Mouse (Mus musculus): ENCODE results near the gene Wdr4. TPM values are rescaled to one million over a fixed set of nuclear protein-coding genes. Genes with fewer than 3 reads are reported as not detected.

The Wdr4 gene
- polyA plus RNA-seq, 1 experiment from 2014 or later: 31.3 TPM

GRCm38 (mm10) chr17:31470766-31471418 lies 48.9 kb downstream of the Wdr4 start:
- 39% methylated on average over 5 of the region's 5 CpGs for WGBS
- DNase-seq (ENCODE audit: low spot score) (peak; percentile 67), ATAC-seq (no peak)
- Histone ChIP-seq H3K36me3 (ENCODE audit: control insufficient read depth, insufficient read depth, low read length) (peaks cover 81% of the 10 kb centered on the region), H3K9ac (ENCODE audit: low read length) (no peak overlapping the region), H3K27ac (ENCODE audit: low read depth, low read length) (no peak overlapping the region), H3K4me2 (ENCODE audit: low read length) (no peak overlapping the region), H3K4me3 (ENCODE audit: low read depth, low read length) (no peak overlapping the region), H3K9me3 (replicated peaks; ENCODE audit: control insufficient read depth, low read length) (no peaks in the 10 kb centered on the region), H3K27me3 (replicated peaks; ENCODE audit: control insufficient read depth, insufficient read depth, low read length) (no peaks in the 10 kb centered on the region), H3K4me1 (ENCODE audit: control insufficient read depth, insufficient read depth, low read length) (peaks cover 5% of the 10 kb centered on the region; the same call in 1 of the 2 replicates)

DNA sequence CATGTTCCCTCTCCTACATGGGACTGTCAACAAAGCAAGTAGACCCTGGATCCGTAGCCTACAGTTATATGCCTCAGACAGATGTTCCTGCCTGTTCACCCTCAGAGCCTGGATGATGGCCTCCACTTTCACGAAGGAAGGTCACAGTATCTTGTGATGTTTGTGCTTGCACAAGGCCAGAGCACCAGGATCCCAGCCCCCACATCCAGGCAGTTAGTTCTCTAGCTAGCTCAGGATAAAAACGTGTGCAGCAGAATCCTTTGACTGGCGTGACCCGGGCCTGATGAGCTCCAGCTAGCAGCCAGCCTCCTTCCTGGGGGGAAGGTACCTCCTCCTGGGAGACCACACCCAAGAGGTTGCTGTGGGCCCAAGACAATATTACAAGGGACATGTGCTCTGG lies 51.3 kb downstream of the Wdr4 start:
- WGBS: 67% methylated on average over 5 of the region's 5 CpGs

GRCm38 (mm10) chr17:31466854-31467253 lies 52.9 kb downstream of the Wdr4 start:
- Histone ChIP-seq H3K9ac (ENCODE audit: low read length) (no peak overlapping the region), H3K27ac (ENCODE audit: low read depth, low read length) (no peak overlapping the region), H3K4me2 (ENCODE audit: low read length) (no peak overlapping the region), H3K36me3 (ENCODE audit: control insufficient read depth, insufficient read depth, low read length) (peaks cover 78% of the 10 kb centered on the region), H3K4me3 (ENCODE audit: low read depth, low read length) (no peak overlapping the region), H3K4me1 (ENCODE audit: control insufficient read depth, insufficient read depth, low read length) (peaks cover 5% of the 10 kb centered on the region; the same call in 1 of the 2 replicates), H3K27me3 (replicated peaks; ENCODE audit: control insufficient read depth, insufficient read depth, low read length) (no peaks in the 10 kb centered on the region), H3K9me3 (replicated peaks; ENCODE audit: control insufficient read depth, low read length) (no peaks in the 10 kb centered on the region)
- ATAC-seq (no peak), DNase-seq (ENCODE audit: low spot score) (no peak)
- 96% methylated on average over 3 of the region's 3 CpGs for WGBS

More for the DNA sequence above, 51.3 kb downstream of the Wdr4 start:
- H3K4me3 ChIP-seq (ENCODE audit: low read depth, low read length): no peak overlapping the region
- peaks cover 81% of the 10 kb centered on the region for H3K36me3 ChIP-seq (ENCODE audit: control insufficient read depth, insufficient read depth, low read length)
- H3K4me2 ChIP-seq (ENCODE audit: low read length): no peak overlapping the region
- H3K27ac ChIP-seq (ENCODE audit: low read depth, low read length): no peak overlapping the region
- ATAC-seq (no peak), DNase-seq (ENCODE audit: low spot score) (no peak)
- no peaks in the 10 kb centered on the region for H3K9me3 ChIP-seq (replicated peaks; ENCODE audit: control insufficient read depth, low read length)
- H3K27me3 ChIP-seq (replicated peaks; ENCODE audit: control insufficient read depth, insufficient read depth, low read length): no peaks in the 10 kb centered on the region
- no peak overlapping the region for H3K9ac ChIP-seq (ENCODE audit: low read length)
- peaks cover 5% of the 10 kb centered on the region; the same call in 1 of the 2 replicates for H3K4me1 ChIP-seq (ENCODE audit: control insufficient read depth, insufficient read depth, low read length)

- no peaks in the 10 kb centered on the region for H3K9me3 ChIP-seq (replicated peaks; ENCODE audit: control insufficient read depth, low read length)
- WGBS: 89% methylated on average over 2 of the region's 2 CpGs
- H3K4me1 ChIP-seq (ENCODE audit: control insufficient read depth, insufficient read depth, low read length): no peaks in the 10 kb centered on the region
- H3K27ac ChIP-seq (ENCODE audit: low read depth, low read length): no peak overlapping the region
- H3K4me3 ChIP-seq (ENCODE audit: low read depth, low read length): no peak overlapping the region
- H3K4me2 ChIP-seq (ENCODE audit: low read length): no peak overlapping the region
- peaks cover 59% of the 10 kb centered on the region for H3K36me3 ChIP-seq (ENCODE audit: control insufficient read depth, insufficient read depth, low read length)
- no peak overlapping the region for H3K9ac ChIP-seq (ENCODE audit: low read length)
- no peak for ATAC-seq
- no peaks in the 10 kb centered on the region for H3K27me3 ChIP-seq (replicated peaks; ENCODE audit: control insufficient read depth, insufficient read depth, low read length)
- no peak for DNase-seq (ENCODE audit: low spot score)
These were observed 57.3 kb downstream of the Wdr4 start for GRCm38 (mm10) chr17:31462506-31462905.

- H3K27me3 ChIP-seq (replicated peaks; ENCODE audit: control insufficient read depth, insufficient read depth, low read length): no peaks in the 10 kb centered on the region
- WGBS: 64% methylated on average over 4 of the region's 4 CpGs
- no peak overlapping the region for H3K4me2 ChIP-seq (ENCODE audit: low read length)
- DNase-seq (ENCODE audit: low spot score) (no peak), ATAC-seq (no peak)
- H3K4me1 ChIP-seq (ENCODE audit: control insufficient read depth, insufficient read depth, low read length): 0 out of 2 replicates have a peak, but pooled peaks cover 2% of the 10 kb centered on the region
- H3K27ac ChIP-seq (ENCODE audit: low read depth, low read length): no peak overlapping the region
- peaks cover 56% of the 10 kb centered on the region for H3K36me3 ChIP-seq (ENCODE audit: control insufficient read depth, insufficient read depth, low read length)
- no peak overlapping the region for H3K4me3 ChIP-seq (ENCODE audit: low read depth, low read length)
- H3K9me3 ChIP-seq (replicated peaks; ENCODE audit: control insufficient read depth, low read length): no peaks in the 10 kb centered on the region
- no peak overlapping the region for H3K9ac ChIP-seq (ENCODE audit: low read length)
These were observed 59.4 kb downstream of the Wdr4 start for GRCm38 (mm10) chr17:31460416-31460815.

DNA sequence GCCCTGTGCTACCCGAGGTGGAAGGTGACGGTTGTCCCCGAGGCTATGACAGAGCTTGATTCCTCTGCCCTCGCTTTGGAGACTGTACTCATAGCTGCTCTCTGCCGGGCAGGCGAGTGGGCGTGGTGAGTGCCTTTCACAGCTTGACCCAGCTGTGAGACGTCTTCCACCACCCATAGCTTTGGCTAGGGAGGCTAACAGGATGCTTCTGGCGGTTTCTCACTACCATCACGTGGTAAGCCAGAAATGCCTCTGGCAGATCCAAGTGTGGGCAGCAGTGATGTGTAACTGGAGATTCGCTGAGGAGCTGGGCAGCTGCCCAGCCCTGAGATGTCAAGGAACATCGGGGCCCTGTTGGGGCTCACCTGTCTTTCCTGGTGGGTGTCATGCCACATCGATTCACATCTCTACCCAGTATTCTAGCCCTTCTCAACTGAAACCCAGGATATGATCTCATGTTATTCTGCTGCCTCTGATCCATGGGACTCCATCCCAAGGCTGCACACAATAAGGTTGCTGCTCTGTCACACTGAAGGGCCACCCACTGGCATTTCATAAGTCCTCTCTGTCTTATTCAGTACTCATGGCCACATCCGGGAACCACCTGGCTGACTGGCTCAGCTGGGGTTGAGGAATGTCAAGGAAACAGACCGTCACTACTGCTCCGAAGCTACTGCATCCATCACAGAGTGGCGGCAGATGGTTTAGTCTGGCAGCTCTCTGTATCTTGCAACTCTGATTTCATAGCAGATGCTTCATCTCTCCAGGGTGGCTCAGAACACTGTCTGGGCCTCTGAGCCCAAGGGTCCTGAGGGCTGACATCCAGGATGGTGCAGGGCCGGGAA lies 62.8 kb downstream of the Wdr4 start:
- Histone ChIP-seq H3K36me3 (ENCODE audit: control insufficient read depth, insufficient read depth, low read length) (peaks cover 47% of the 10 kb centered on the region), H3K4me2 (ENCODE audit: low read length) (no peak overlapping the region), H3K9me3 (replicated peaks; ENCODE audit: control insufficient read depth, low read length) (no peaks in the 10 kb centered on the region), H3K9ac (ENCODE audit: low read length) (no peak overlapping the region), H3K27ac (ENCODE audit: low read depth, low read length) (peak overlapping the region; percentile 55; the same call in 1 of the 2 replicates), H3K4me1 (ENCODE audit: control insufficient read depth, insufficient read depth, low read length) (0 out of 2 replicates have a peak, but pooled peaks cover 2% of the 10 kb centered on the region), H3K27me3 (replicated peaks; ENCODE audit: control insufficient read depth, insufficient read depth, low read length) (no peaks in the 10 kb centered on the region), H3K4me3 (ENCODE audit: low read depth, low read length) (no peak overlapping the region)
- peak; percentile 44; the same call in 1 of the 2 replicates for ATAC-seq
- WGBS: 76% methylated on average over 18 of the region's 18 CpGs
- peak; percentile 60 for DNase-seq (ENCODE audit: low spot score)

GRCm38 (mm10) chr17:31454056-31454455 lies 65.7 kb downstream of the Wdr4 start:
- no peaks in the 10 kb centered on the region for H3K9me3 ChIP-seq (replicated peaks; ENCODE audit: control insufficient read depth, low read length)
- H3K27ac ChIP-seq (ENCODE audit: low read depth, low read length): no peak overlapping the region
- 92% methylated on average over 9 of the region's 9 CpGs for WGBS
- no peak overlapping the region for H3K4me2 ChIP-seq (ENCODE audit: low read length)
- H3K4me1 ChIP-seq (ENCODE audit: control insufficient read depth, insufficient read depth, low read length): peaks cover 17% of the 10 kb centered on the region
- H3K4me3 ChIP-seq (ENCODE audit: low read depth, low read length): no peak overlapping the region
- H3K27me3 ChIP-seq (replicated peaks; ENCODE audit: control insufficient read depth, insufficient read depth, low read length): no peaks in the 10 kb centered on the region
- DNase-seq (ENCODE audit: low spot score): no peak
- peaks cover 38% of the 10 kb centered on the region for H3K36me3 ChIP-seq (ENCODE audit: control insufficient read depth, insufficient read depth, low read length)
- H3K9ac ChIP-seq (ENCODE audit: low read length): no peak overlapping the region
- no peak for ATAC-seq

- DNase-seq (ENCODE audit: low spot score) (no peak), ATAC-seq (no peak)
- Histone ChIP-seq H3K9me3 (replicated peaks; ENCODE audit: control insufficient read depth, low read length) (no peaks in the 10 kb centered on the region), H3K27me3 (replicated peaks; ENCODE audit: control insufficient read depth, insufficient read depth, low read length) (no peaks in the 10 kb centered on the region), H3K4me1 (ENCODE audit: control insufficient read depth, insufficient read depth, low read length) (peaks cover 17% of the 10 kb centered on the region), H3K36me3 (ENCODE audit: control insufficient read depth, insufficient read depth, low read length) (peaks cover 42% of the 10 kb centered on the region), H3K27ac (ENCODE audit: low read depth, low read length) (no peak overlapping the region), H3K9ac (ENCODE audit: low read length) (no peak overlapping the region), H3K4me2 (ENCODE audit: low read length) (no peak overlapping the region), H3K4me3 (ENCODE audit: low read depth, low read length) (no peak overlapping the region)
- WGBS: 92% methylated on average over 3 of the region's 3 CpGs
These were observed 66.3 kb downstream of the Wdr4 start for GRCm38 (mm10) chr17:31453476-31453875.

DNA sequence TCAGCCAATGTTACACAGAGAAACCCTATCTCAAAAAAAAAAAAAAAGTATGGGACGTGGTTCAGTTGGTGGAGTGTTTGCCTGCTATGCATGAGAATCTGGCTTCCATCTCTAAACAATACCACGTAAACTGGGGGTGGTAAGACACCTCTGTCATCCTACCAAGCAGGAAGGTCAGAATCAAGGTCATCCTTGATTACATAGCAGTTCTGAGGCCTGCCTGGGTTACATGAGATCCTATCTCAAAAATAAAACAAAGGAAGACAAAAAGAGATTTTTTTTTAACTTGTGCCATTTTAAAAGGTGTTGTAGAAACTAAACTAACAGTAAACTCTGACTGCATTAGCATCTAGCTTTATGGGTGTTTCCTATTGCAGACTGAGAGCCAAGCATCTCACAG lies 67.0 kb downstream of the Wdr4 start:
- DNase-seq (ENCODE audit: low spot score): no peak
- H3K4me2 ChIP-seq (ENCODE audit: low read length): no peak overlapping the region
- H3K4me3 ChIP-seq (ENCODE audit: low read depth, low read length): no peak overlapping the region
- no peaks in the 10 kb centered on the region for H3K9me3 ChIP-seq (replicated peaks; ENCODE audit: control insufficient read depth, low read length)
- H3K4me1 ChIP-seq (ENCODE audit: control insufficient read depth, insufficient read depth, low read length): peaks cover 17% of the 10 kb centered on the region
- WGBS: 87% methylated on average over 2 of the region's 2 CpGs
- H3K36me3 ChIP-seq (ENCODE audit: control insufficient read depth, insufficient read depth, low read length): peaks cover 42% of the 10 kb centered on the region
- ATAC-seq: no peak
- no peak overlapping the region for H3K27ac ChIP-seq (ENCODE audit: low read depth, low read length)
- H3K27me3 ChIP-seq (replicated peaks; ENCODE audit: control insufficient read depth, insufficient read depth, low read length): no peaks in the 10 kb centered on the region
- H3K9ac ChIP-seq (ENCODE audit: low read length): no peak overlapping the region
